Mouse (Mus musculus) hindlimb bud, embryonic 11.5 days (tissue): ENCODE data around the gene Zbtb7b.

Experiments used
- DNase-seq: peaks from one replicate; pipeline ENCODE4 v3.0.0-alpha.2; 2012; ENCODE audit warnings: low read depth, low spot score; ENCODE audit errors: extremely low spot score

Zbtb7b gene

GRCm38 (mm10) chr3:89390699-89391662, 3.6 kb downstream of the Zbtb7b start:
- no peak for DNase-seq

- DNase-seq: no peak
Observed at GRCm38 (mm10) chr3:89390111-89390515, 4.5 kb downstream of the Zbtb7b start.

GRCm38 (mm10) chr3:89388901-89389740, 5.5 kb downstream of the Zbtb7b start:
- no peak for DNase-seq

GRCm38 (mm10) chr3:89388134-89388881, 6.3 kb downstream of the Zbtb7b start:
- no peak for DNase-seq

GRCm38 (mm10) chr3:89387632-89388031, 6.9 kb downstream of the Zbtb7b start:
- DNase-seq: no peak

GRCm38 (mm10) chr3:89386438-89387420, 7.8 kb downstream of the Zbtb7b start:
- no peak for DNase-seq

- DNase-seq: no peak
Observed at GRCm38 (mm10) chr3:89385451-89385850, 9.1 kb downstream of the Zbtb7b start.

- DNase-seq: no peak
Observed at GRCm38 (mm10) chr3:89384331-89385076, 10.1 kb downstream of the Zbtb7b start.

GRCm38 (mm10) chr3:89383651-89384255, 10.8 kb downstream of the Zbtb7b start:
- no peak for DNase-seq

GRCm38 (mm10) chr3:89382950-89383349, 11.6 kb downstream of the Zbtb7b start:
- DNase-seq: no peak

GRCm38 (mm10) chr3:89382033-89382882, 12.3 kb downstream of the Zbtb7b start:
- no peak for DNase-seq

- DNase-seq: no peak
Observed at GRCm38 (mm10) chr3:89381233-89381632, 13.3 kb downstream of the Zbtb7b start.

- no peak for DNase-seq
Observed at GRCm38 (mm10) chr3:89380711-89381110, 13.9 kb downstream of the Zbtb7b start.

GRCm38 (mm10) chr3:89380291-89380690, 14.3 kb downstream of the Zbtb7b start:
- DNase-seq: no peak

- no peak for DNase-seq
Observed at GRCm38 (mm10) chr3:89379388-89380131, 15.0 kb downstream of the Zbtb7b start.

GRCm38 (mm10) chr3:89378394-89379067, 16.0 kb downstream of the Zbtb7b start:
- no peak for DNase-seq

- no peak for DNase-seq
Observed at GRCm38 (mm10) chr3:89377831-89378230, 16.7 kb downstream of the Zbtb7b start.
